Mouse (Mus musculus) ES-E14 (cell line): ENCODE results near the gene Pitpnm1. TPM values are rescaled to one million over a fixed set of nuclear protein-coding genes. Genes with fewer than 3 reads are reported as not detected.

Experiments used
- DNase-seq: peaks from one replicate; pipeline ENCODE4 v3.0.0-alpha.2; 2013; ENCODE audit warnings: low read depth, low spot score
- H3K27ac ChIP-seq: 2 replicates; pipeline ENCODE4 v1.5.1; 2012; ENCODE audit warnings: low read depth, mild to moderate bottlenecking, low read length, moderate library complexity, mixed read lengths; ENCODE audit not compliant: poor library complexity, insufficient read depth, severe bottlenecking
- H3K36me3 ChIP-seq: 2 replicates; pipeline ENCODE4 v1.6.1; 2012; ENCODE audit warnings: mild to moderate bottlenecking, low read length, moderate library complexity, mixed read lengths; ENCODE audit not compliant: control insufficient read depth, poor library complexity, insufficient read depth, severe bottlenecking
- H3K4me1 ChIP-seq, 2 experiments: fragments of 150-350 bp in 1 of 2; sonication (generic) in 1 of 2; 2 replicates each; pipeline ENCODE4 v1.6.1; 2012; ENCODE audit warnings: low read length in 2 of 2, mild to moderate bottlenecking in 1 of 2, mixed read lengths in 1 of 2; ENCODE audit not compliant: control insufficient read depth in 2 of 2, insufficient read depth in 2 of 2, poor library complexity in 1 of 2
- H3K4me3 ChIP-seq, 2 experiments: fragments of 150-350 bp in 1 of 2; sonication (generic) in 1 of 2; 2 replicates each; pipeline ENCODE4 v1.5.1; 2012; ENCODE audit warnings: low read length in 2 of 2, low read depth in 1 of 2, mild to moderate bottlenecking in 1 of 2, mixed read lengths in 1 of 2; ENCODE audit not compliant: insufficient read depth in 1 of 2, poor library complexity in 1 of 2, severe bottlenecking in 1 of 2
- H3K9ac ChIP-seq: 2 replicates; pipeline ENCODE4 v1.6.1; 2012; ENCODE audit warnings: low read depth, mild to moderate bottlenecking, low read length, mixed read lengths; ENCODE audit not compliant: poor library complexity, insufficient read depth, severe bottlenecking
- H3K9me3 ChIP-seq: fragments of 150-350 bp; sonication (generic); 2 replicates; pipeline ENCODE4 v1.6.1; 2012; ENCODE audit warnings: low read depth, mild to moderate bottlenecking, low read length; ENCODE audit not compliant: control insufficient read depth, insufficient read depth
- CHD2 ChIP-seq: IDR thresholded peaks from 2 replicates; pipeline ENCODE4 v1.6.1; 2014; ENCODE audit warnings: mild to moderate bottlenecking, low read depth, low read length, inconsistent platforms
- HCFC1 ChIP-seq: IDR thresholded peaks from 2 replicates; pipeline ENCODE4 v1.6.1; 2012; ENCODE audit warnings: low read length, inconsistent platforms, borderline replicate concordance; ENCODE audit not compliant: insufficient read depth
- MAFK ChIP-seq: IDR thresholded peaks from 2 replicates; pipeline ENCODE4 v1.6.1; 2014; ENCODE audit warnings: mild to moderate bottlenecking, low read depth, low read length, inconsistent platforms; ENCODE audit not compliant: insufficient read depth
- ZC3H11A ChIP-seq: IDR thresholded peaks from 2 replicates; pipeline ENCODE4 v1.6.1; 2012; ENCODE audit warnings: low read depth, mild to moderate bottlenecking, inconsistent platforms, low read length, borderline replicate concordance
- ZNF384 ChIP-seq: IDR thresholded peaks from 2 replicates; pipeline ENCODE4 v1.6.1; 2012; ENCODE audit warnings: low read depth, low read length, inconsistent platforms
- in situ Hi-C, 2 experiments: fragments of 600-800 bp; cut with MboI; formaldehyde crosslinking; loops; one replicate each; pipeline ENCODE4 v1.15.1; 2025; ENCODE audit warnings: low sequenced_read_pairs in 2 of 2, inconsistent platforms in 1 of 2; ENCODE audit not compliant: unreplicated experiment in 2 of 2
- total RNA-seq: library from RNA; depleted of rRNA; stranded (reverse); fragments of 300-350 nt; gene quantifications from 2 replicates; pipeline ENCODE4 v1.2.3, GENCODE M21; 2012

Pitpnm1 gene
- total RNA-seq, 1 experiment: 10.5 TPM

DNA sequence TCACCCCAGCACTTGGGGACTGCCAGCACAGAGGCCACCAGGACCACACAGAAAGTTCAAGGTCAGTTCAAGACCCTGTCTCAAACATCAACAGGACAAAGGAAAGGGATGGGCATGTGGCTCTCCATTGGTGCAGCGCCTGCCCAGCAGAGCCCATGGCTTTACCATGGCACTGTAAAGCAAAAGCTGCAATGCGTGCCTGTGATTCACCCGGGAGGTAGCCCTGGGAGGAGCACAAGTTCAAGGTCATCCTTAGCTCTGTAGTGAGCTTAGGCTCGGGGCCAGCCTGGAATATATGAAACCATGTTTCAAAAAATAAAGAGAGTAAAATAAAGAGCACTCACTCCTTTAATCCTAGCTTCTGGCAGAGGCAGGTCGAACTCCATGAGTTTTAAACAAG is 52.1 kb downstream of the Pitpnm1 start:
- in situ Hi-C loops: no loop called here

DNA sequence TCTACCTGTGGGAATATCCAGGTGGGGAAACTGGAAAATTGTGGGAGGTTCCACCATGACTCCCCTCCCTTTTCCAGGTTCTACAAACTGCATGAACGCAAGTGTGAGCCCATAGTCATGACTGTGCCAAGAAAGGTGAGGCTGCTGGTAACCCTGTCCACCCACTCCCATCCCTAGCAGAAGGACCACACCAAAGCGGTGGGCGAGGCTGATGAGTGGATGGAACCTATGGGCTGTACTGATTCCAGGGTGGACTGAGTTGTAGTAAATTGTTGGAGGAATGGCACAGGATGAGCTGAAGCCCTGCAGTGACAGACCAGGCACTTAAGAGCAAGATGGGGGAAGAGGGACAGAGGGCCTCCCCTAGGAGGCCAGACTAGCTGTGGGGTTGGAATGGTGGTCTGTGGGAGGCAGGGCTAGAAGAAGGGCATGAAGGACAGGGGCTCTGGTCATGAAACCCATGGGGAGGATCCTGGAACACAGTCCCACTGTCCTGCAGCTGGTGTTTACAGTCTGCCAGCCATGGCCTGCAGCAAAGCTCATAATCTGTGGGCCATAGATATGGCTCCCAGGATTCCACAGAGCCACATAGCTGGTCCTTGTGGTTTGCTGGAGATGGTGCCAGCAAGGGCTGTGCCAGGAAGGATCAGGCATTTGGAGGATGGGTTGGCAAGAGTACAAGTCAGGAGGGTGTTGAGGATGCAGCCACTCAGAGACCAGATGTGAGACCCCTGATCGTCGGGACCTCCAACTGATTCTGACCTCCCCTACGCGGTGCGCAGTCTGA is 52.8 kb downstream of the Pitpnm1 start:
- Histone ChIP-seq H3K27ac (no peak overlapping the region), H3K36me3 (peaks cover 25% of the 10 kb centered on the region), H3K9ac (no peak overlapping the region), H3K4me3 (no peak overlapping the region), H3K9me3 (no peaks in the 10 kb centered on the region), H3K4me1 (peaks cover 3 to 57% of the 10 kb centered on the region in 2 experiments)
- TF ChIP-seq ZC3H11A (no peak), CHD2 (no peak), MAFK (no peak), HCFC1 (no peak), ZNF384 (no peak)
- no peak for DNase-seq
- in situ Hi-C loops: no loop called here

More for the DNA sequence above, 52.1 kb downstream of the Pitpnm1 start:
- no peaks in the 10 kb centered on the region for H3K9me3 ChIP-seq
- no peak overlapping the region for H3K4me3 ChIP-seq
- no peak for DNase-seq
- peaks cover 25% of the 10 kb centered on the region for H3K36me3 ChIP-seq
- TF ChIP-seq ZC3H11A: no peak
- TF ChIP-seq CHD2: no peak
- TF ChIP-seq ZNF384: no peak
- no peak for TF ChIP-seq MAFK
- TF ChIP-seq HCFC1: no peak
- H3K27ac ChIP-seq: no peak overlapping the region
- H3K4me1 ChIP-seq: peaks cover 3 to 60% of the 10 kb centered on the region in 2 experiments
- H3K9ac ChIP-seq: no peak overlapping the region

DNA sequence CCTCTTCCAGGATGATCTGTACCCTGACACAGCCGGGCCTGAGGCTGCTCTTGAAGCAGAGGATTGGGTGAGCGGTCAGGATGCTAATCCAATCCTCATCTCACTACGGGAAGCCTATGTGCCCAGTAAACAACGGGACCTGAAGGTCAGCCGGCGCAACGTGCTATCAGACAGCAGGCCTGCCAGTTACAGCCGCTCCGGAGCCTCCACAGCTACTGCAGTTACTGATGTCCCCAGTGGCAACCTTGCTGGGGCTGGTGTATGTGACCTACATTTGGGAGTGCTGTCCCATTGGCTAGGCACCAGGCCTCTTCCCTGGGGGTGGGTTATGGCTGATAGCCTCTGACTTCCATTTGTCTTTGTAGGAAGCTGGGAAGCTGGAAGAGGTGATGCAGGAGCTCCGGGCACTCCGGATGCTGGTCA is 53.4 kb downstream of the Pitpnm1 start, which contains the start of gene Ptprcap:
Ptprcap (plus strand) TSS at position 373 of the 423 bp plus-strand sequence.
- H3K4me3 ChIP-seq: no peak within 1 kb of the TSS
- H3K36me3 ChIP-seq: peaks cover 31% of the 10 kb centered on the region
- no peak for DNase-seq
- no peaks in the 10 kb centered on the region for H3K9me3 ChIP-seq
- in situ Hi-C loops: no loop called here
- H3K27ac ChIP-seq: peak within 1 kb of the TSS; percentile 4; the same call in 1 of the 2 replicates
- H3K9ac ChIP-seq: peak within 1 kb of the TSS; percentile 25; the same call in 1 of the 2 replicates
- peaks cover 0 to 51% of the 10 kb centered on the region in 2 experiments; a peak in 3 of 4 replicates for H3K4me1 ChIP-seq
- TF ChIP-seq CHD2: no peak
- TF ChIP-seq ZNF384: no peak

DNA sequence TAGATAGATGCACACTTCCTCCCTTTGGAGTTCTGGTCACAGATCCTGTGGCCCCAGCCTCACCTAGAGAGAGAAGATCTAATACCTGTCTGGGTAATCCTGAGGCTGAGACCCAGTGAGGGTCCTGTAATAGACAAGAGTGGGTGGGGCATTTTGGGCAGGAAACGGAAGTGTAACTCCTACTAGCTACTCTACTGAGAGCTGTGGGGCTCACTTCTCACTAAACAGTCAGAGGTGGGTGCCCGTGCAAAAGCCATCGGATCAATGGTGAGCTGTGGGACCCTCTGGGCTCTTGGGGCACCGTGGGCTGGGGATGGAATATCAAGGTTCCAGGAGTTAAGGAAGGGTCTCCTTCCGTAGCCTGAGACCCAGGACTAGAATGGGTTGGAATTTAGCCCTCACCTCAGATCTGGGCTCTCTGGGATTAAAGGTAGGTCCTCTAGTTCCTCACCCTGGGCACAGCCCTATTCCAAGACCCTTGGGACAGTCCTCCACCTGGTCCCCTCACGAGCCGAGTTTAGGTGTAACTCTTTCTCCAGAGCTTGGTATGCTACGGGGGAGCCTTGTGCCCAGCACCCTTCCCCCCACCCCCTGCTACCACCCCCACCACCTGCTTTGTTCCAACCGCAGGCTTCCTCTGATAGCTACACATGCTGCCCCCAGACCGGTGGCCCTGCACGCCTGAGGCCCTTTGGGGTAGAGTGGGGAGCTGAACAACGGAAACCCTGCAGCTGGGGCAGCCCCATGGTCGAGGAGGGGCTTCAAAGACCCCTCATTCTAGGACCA is 54.8 kb downstream of the Pitpnm1 start:
- H3K4me3 ChIP-seq: no peak overlapping the region; a peak in 1 of 4 replicates
- peak overlapping the region; percentile 21; the same call in 1 of the 2 replicates for H3K9ac ChIP-seq
- peaks cover 0 to 46% of the 10 kb centered on the region in 2 experiments; a peak in 3 of 4 replicates for H3K4me1 ChIP-seq
- H3K9me3 ChIP-seq: no peaks in the 10 kb centered on the region
- TF ChIP-seq ZNF384 (no peak), MAFK (no peak), CHD2 (no peak), HCFC1 (no peak), ZC3H11A (no peak)
- peaks cover 40% of the 10 kb centered on the region for H3K36me3 ChIP-seq
- no peak overlapping the region for H3K27ac ChIP-seq
- DNase-seq: no peak
- in situ Hi-C loops: no loop called here
